Mouse (Mus musculus): ENCODE data around the gene Npc2. TPM values are rescaled to one million over a fixed set of nuclear protein-coding genes. Genes with fewer than 3 reads are reported as not detected.
A peak's percentile ranks its signal among the peaks of the same experiment; 100 is the strongest.

Gene Npc2
- 73.8 and 75.0 TPM in 2 replicates for polyA plus RNA-seq (2016; fragmentation: Nextera tagmentation; extraction: Ambion mirVana)

- ATAC-seq (ENCODE audit: insufficient number of reproducible peaks, insufficient read depth, low FRiP score, low TSS enrichment), result peak; percentile 99
- no peaks in the 10 kb centered on the region for H3K9me3 ChIP-seq
- peak within 1 kb of the TSS; percentile 75 for H3K4me2 ChIP-seq (replicated peaks)
- peaks cover 20% of the 10 kb centered on the region for H3K4me1 ChIP-seq
- peak within 1 kb of the TSS; percentile 82 for H3K9ac ChIP-seq
- peak within 1 kb of the TSS; percentile 78 for H3K4me3 ChIP-seq
- H3K27me3 ChIP-seq, result no peaks in the 10 kb centered on the region
- peak within 1 kb of the TSS; percentile 97 for H3K27ac ChIP-seq
- under 1% methylated on average over 50 of the region's 50 CpGs for WGBS
- H3K36me3 ChIP-seq, result peaks cover 3% of the 10 kb centered on the region; the same call in 1 of the 2 replicates
Observed at GRCm38 (mm10) chr12:84772726-84773441, at the start of gene Npc2, which contains the start of gene Isca2. Npc2 (minus strand) TSS chr12:84773152. Isca2 (plus strand) TSS chr12:84773251.

GRCm38 (mm10) chr12:84819236-84820168, 46.5 kb upstream of the Npc2 start:
- Histone ChIP-seq H3K4me3 (no peak overlapping the region), H3K4me1 (no peaks in the 10 kb centered on the region), H3K9ac (no peak overlapping the region), H3K27ac (no peak overlapping the region), H3K9me3 (no peaks in the 10 kb centered on the region), H3K36me3 (no peaks in the 10 kb centered on the region), H3K27me3 (no peaks in the 10 kb centered on the region), H3K4me2 (replicated peaks) (no peak overlapping the region)
- ATAC-seq (ENCODE audit: insufficient number of reproducible peaks, insufficient read depth, low FRiP score, low TSS enrichment), result no peak
- WGBS, result 80% methylated on average over 13 of the region's 13 CpGs

DNA sequence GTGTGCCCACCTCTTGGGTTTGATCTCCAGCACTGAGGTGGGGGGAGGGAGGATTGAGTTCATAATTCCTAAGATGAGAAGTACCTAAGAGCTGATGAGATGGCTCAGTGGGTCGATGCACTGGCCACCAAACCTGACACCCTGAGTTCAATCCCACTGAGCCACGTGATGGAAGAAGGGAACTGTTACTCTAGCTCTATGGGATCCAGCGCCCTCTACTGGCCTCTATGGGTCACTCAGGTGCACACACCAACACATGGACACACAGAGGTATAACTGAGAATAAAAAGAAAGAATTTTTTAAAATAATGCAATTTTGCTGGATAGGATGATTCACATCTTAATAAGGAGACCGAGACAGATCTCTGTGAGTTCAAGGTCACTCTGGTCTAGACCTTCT, 45.5 kb upstream of the Npc2 start:
- Histone ChIP-seq H3K9me3 (no peaks in the 10 kb centered on the region), H3K4me3 (no peak overlapping the region), H3K4me1 (no peaks in the 10 kb centered on the region), H3K36me3 (no peaks in the 10 kb centered on the region), H3K27me3 (no peaks in the 10 kb centered on the region), H3K9ac (no peak overlapping the region), H3K27ac (no peak overlapping the region), H3K4me2 (replicated peaks) (no peak overlapping the region)
- ATAC-seq (ENCODE audit: insufficient number of reproducible peaks, insufficient read depth, low FRiP score, low TSS enrichment), result no peak
- WGBS, result 64% methylated on average over 4 of the region's 4 CpGs

DNA sequence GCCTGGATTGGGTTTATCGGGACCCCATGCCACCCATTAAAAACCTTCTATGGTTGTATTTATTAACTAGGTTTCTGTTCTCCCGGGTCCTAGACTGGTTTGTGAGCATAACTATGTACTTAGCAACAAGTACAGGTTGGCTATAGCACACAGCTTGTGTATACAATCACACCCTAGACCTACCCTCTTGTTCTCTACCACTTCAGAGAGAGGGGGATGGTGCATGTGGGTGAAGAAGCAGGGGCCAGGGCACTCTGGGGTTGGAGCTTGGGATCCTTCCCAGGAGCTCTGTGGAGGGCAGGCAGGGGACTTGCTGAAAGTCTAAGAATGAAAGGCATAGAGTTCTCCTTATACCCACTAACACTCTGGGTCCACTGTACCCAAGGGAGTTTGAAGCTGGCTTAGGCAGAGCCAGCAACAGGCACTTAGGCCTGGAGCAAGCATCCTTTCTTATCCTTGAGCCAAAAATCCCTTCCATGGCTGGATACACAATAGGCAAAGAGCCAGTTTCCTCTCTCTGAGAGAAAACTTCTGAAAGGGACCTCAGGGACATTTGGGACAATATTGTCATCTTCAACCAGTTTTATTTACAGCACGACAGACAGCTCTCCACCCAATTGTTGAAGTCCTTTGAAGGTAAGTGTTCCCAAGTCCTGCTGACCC, 41.8 kb upstream of the Npc2 start:
- Histone ChIP-seq H3K27ac (no peak overlapping the region), H3K4me1 (no peaks in the 10 kb centered on the region), H3K36me3 (no peaks in the 10 kb centered on the region), H3K9me3 (no peaks in the 10 kb centered on the region), H3K4me3 (no peak overlapping the region), H3K9ac (no peak overlapping the region), H3K27me3 (no peaks in the 10 kb centered on the region), H3K4me2 (replicated peaks) (no peak overlapping the region)
- 87% methylated on average over 3 of the region's 3 CpGs for WGBS
- ATAC-seq (ENCODE audit: insufficient number of reproducible peaks, insufficient read depth, low FRiP score, low TSS enrichment), result no peak

DNA sequence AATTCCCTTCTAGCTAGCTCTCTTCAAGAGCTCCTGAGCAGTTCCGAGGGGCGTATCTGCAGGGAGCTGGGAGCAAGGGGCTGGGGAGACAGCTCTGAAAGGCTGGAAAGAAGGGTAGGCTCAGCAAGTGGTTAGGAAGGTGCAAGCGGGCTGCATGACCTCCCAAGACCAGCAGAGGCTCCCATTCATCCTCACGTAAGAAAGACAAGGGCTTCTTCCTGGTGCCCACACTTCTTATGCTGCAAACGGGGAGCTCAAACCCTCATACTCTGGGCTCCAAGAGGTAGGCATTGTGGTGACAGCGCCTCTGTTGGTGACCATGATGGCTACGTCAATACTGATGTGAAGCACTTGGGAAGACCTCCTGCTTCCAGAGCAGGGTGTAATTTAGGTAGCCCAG, 40.8 kb upstream of the Npc2 start:
- ATAC-seq (ENCODE audit: insufficient number of reproducible peaks, insufficient read depth, low FRiP score, low TSS enrichment), result no peak
- no peaks in the 10 kb centered on the region for H3K36me3 ChIP-seq

GRCm38 (mm10) chr12:84812004-84812403, 39.1 kb upstream of the Npc2 start:
- no peaks in the 10 kb centered on the region for H3K27me3 ChIP-seq
- H3K9me3 ChIP-seq, result no peaks in the 10 kb centered on the region
- 0 out of 2 replicates have a peak, but pooled peaks cover 2% of the 10 kb centered on the region for H3K4me1 ChIP-seq
- WGBS, result 56% methylated on average over 3 of the region's 3 CpGs
- H3K4me2 ChIP-seq (replicated peaks), result no peak overlapping the region
- no peak for ATAC-seq (ENCODE audit: insufficient number of reproducible peaks, insufficient read depth, low FRiP score, low TSS enrichment)
- no peak overlapping the region for H3K9ac ChIP-seq
- no peak overlapping the region for H3K27ac ChIP-seq
- no peaks in the 10 kb centered on the region for H3K36me3 ChIP-seq
- H3K4me3 ChIP-seq, result no peak overlapping the region

More for the DNA sequence above, 40.8 kb upstream of the Npc2 start:
- Histone ChIP-seq H3K27ac (no peak overlapping the region), H3K4me1 (no peaks in the 10 kb centered on the region), H3K9me3 (no peaks in the 10 kb centered on the region), H3K27me3 (no peaks in the 10 kb centered on the region), H3K4me3 (no peak overlapping the region), H3K9ac (no peak overlapping the region), H3K4me2 (replicated peaks) (no peak overlapping the region)
- WGBS, result 43% methylated on average over 7 of the region's 7 CpGs

- Histone ChIP-seq H3K4me3 (no peak overlapping the region), H3K36me3 (no peaks in the 10 kb centered on the region), H3K9me3 (no peaks in the 10 kb centered on the region), H3K9ac (no peak overlapping the region), H3K4me2 (replicated peaks) (no peak overlapping the region), H3K4me1 (peaks cover 7% of the 10 kb centered on the region; the same call in 1 of the 2 replicates), H3K27ac (no peak overlapping the region), H3K27me3 (no peaks in the 10 kb centered on the region)
- no peak for ATAC-seq (ENCODE audit: insufficient number of reproducible peaks, insufficient read depth, low FRiP score, low TSS enrichment)
- WGBS, result 61% methylated on average over 4 of the region's 4 CpGs
Observed at GRCm38 (mm10) chr12:84811510-84811909, 38.6 kb upstream of the Npc2 start.

DNA sequence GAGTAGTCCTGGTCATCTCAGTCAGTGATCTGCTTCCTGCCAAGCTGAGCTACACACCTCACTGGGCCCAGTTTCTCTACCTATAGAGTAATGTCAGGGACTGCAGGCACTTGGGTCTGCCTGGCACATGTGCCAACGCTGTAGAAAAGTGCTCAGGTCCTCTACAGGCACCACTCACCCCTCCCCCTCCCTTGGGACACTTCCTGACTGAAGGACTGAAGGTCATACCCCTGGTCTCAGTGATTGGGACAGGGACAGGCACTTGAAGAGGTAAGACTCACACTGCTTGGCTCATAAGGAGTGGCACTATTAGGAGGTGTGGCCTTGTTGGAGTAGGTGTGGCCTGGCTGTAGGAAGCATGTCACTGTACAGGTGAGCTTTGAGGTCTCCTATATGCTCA, 37.9 kb upstream of the Npc2 start:
- Histone ChIP-seq H3K9ac (no peak overlapping the region), H3K4me3 (no peak overlapping the region), H3K27ac (no peak overlapping the region), H3K4me1 (peaks cover 12% of the 10 kb centered on the region; the same call in 1 of the 2 replicates), H3K9me3 (no peaks in the 10 kb centered on the region), H3K27me3 (no peaks in the 10 kb centered on the region), H3K4me2 (replicated peaks) (no peak overlapping the region), H3K36me3 (no peaks in the 10 kb centered on the region)
- 75% methylated on average over 1 of the region's 1 CpGs for WGBS
- no peak for ATAC-seq (ENCODE audit: insufficient number of reproducible peaks, insufficient read depth, low FRiP score, low TSS enrichment)

DNA sequence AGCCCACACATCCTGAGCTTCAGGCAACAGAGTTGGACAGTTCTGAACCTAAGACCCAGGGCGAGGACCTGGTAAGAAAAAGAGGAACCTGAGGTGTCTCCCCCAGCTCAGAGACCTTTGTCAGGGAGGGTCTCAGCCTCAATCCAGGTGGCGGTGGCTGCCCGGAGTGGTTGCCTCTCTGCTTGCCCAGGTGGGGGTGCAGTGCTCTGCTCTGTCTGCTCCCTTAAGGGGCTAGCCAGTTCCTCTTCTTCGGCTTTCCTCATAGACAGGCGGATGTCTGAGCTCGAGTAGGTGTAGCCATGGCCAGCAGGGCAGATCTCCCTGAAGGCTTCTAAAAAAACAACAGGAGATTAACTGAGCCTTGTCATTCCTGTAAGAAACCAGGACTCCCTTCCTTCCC, 36.1 kb upstream of the Npc2 start:
- WGBS, result 72% methylated on average over 6 of the region's 6 CpGs

DNA sequence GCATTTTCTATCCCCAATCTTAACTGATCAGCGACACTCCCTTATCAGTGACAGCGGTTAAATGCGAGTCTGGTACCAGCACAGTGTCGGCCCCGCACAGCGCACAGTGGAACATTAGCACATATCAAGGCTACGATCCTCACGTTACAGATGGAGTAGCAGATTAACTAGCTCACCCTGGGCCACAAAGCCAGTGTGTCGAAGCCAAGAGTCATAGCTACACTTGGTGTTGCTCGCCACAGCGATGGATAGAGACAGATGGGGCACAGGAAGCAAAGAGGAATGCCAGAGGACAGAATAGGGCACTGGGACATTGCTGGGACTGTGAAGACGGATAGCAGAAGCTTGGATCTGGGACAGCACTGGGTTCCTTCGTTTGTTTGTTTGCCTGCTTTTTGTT, 34.4 kb upstream of the Npc2 start:
- 82% methylated on average over 13 of the region's 13 CpGs for WGBS
- Histone ChIP-seq H3K9me3 (no peaks in the 10 kb centered on the region), H3K9ac (no peak overlapping the region), H3K27me3 (no peaks in the 10 kb centered on the region), H3K36me3 (no peaks in the 10 kb centered on the region), H3K4me3 (no peak overlapping the region), H3K4me2 (replicated peaks) (no peak overlapping the region), H3K4me1 (peaks cover 18% of the 10 kb centered on the region; the same call in 1 of the 2 replicates), H3K27ac (no peak overlapping the region)
- ATAC-seq (ENCODE audit: insufficient number of reproducible peaks, insufficient read depth, low FRiP score, low TSS enrichment), result no peak

More for the DNA sequence above, 36.1 kb upstream of the Npc2 start:
- Histone ChIP-seq H3K27me3 (no peaks in the 10 kb centered on the region), H3K36me3 (no peaks in the 10 kb centered on the region), H3K4me1 (peaks cover 18% of the 10 kb centered on the region; the same call in 1 of the 2 replicates), H3K4me3 (no peak overlapping the region), H3K4me2 (replicated peaks) (no peak overlapping the region), H3K9me3 (no peaks in the 10 kb centered on the region), H3K9ac (no peak overlapping the region), H3K27ac (no peak overlapping the region)
- ATAC-seq (ENCODE audit: insufficient number of reproducible peaks, insufficient read depth, low FRiP score, low TSS enrichment), result no peak

GRCm38 (mm10) chr12:84806726-84807125, 33.8 kb upstream of the Npc2 start:
- H3K4me1 ChIP-seq, result peaks cover 18% of the 10 kb centered on the region; the same call in 1 of the 2 replicates
- H3K27me3 ChIP-seq, result no peaks in the 10 kb centered on the region
- no peak for ATAC-seq (ENCODE audit: insufficient number of reproducible peaks, insufficient read depth, low FRiP score, low TSS enrichment)
- H3K9ac ChIP-seq, result no peak overlapping the region
- no peaks in the 10 kb centered on the region for H3K36me3 ChIP-seq
- WGBS, result 50% methylated on average over 5 of the region's 5 CpGs
- no peak overlapping the region for H3K4me2 ChIP-seq (replicated peaks)
- H3K27ac ChIP-seq, result no peak overlapping the region
- H3K4me3 ChIP-seq, result no peak overlapping the region
- H3K9me3 ChIP-seq, result no peaks in the 10 kb centered on the region

Measured in embryonic facial prominence, embryonic 12.5 days (tissue).